Mouse (Mus musculus): ENCODE data around the gene Lta. TPM values are rescaled to one million over a fixed set of nuclear protein-coding genes. Genes with fewer than 3 reads are reported as not detected.

Lta gene
- polyA plus RNA-seq, 1 experiment from 2014 or later = 0.09 TPM

- WGBS = 26% methylated on average over 12 of the region's 12 CpGs
- Histone ChIP-seq H3K9ac (peak overlapping the region; percentile 98), H3K9me3 (replicated peaks) (no peaks in the 10 kb centered on the region), H3K4me2 (peak overlapping the region; percentile 92), H3K27ac (peak overlapping the region; percentile 97), H3K27me3 (no peaks in the 10 kb centered on the region), H3K36me3 (peaks cover 40% of the 10 kb centered on the region), H3K4me1 (replicated peaks) (peaks cover 31% of the 10 kb centered on the region), H3K4me3 (peak overlapping the region; percentile 92)
- no peak for ATAC-seq (replicated peaks; ENCODE audit: insufficient number of reproducible peaks, insufficient read depth, low FRiP score, low read depth)
These were observed 42.4 kb downstream of the Lta start for GRCm38 (mm10) chr17:35162730-35163129.

DNA sequence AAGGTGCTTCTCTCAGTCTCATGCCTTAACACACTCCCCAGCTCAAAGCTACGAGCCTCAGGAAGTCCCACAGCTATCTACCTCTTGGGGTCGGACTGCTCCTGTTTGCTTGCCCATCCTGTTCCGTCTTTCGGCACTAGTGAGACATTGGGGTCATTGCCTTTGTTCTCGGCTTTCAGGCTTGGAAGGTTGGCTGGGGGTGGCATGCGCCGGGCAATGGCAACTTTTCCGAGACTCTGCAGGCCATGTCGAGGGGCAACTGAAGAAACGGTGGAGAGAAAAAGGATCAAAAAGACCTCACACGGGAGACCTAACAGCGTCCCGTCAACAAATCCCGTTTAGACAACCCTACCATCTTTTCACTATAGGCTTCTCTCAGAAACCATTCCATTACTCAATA is 43.0 kb downstream of the Lta start:
- peak overlapping the region; percentile 6 for H3K27ac ChIP-seq
- peak overlapping the region; percentile 92 for H3K4me2 ChIP-seq
- H3K9ac ChIP-seq = peak overlapping the region; percentile 98
- ATAC-seq (replicated peaks; ENCODE audit: insufficient number of reproducible peaks, insufficient read depth, low FRiP score, low read depth) = no peak
- no peaks in the 10 kb centered on the region for H3K9me3 ChIP-seq (replicated peaks)
- H3K27me3 ChIP-seq = no peaks in the 10 kb centered on the region
- H3K4me1 ChIP-seq (replicated peaks) = peaks cover 31% of the 10 kb centered on the region
- H3K4me3 ChIP-seq = peak overlapping the region; percentile 92
- peaks cover 46% of the 10 kb centered on the region for H3K36me3 ChIP-seq
- 61% methylated on average over 14 of the region's 14 CpGs for whole genome bisulfite sequencing

GRCm38 (mm10) chr17:35161421-35161820 is 43.7 kb downstream of the Lta start:
- WGBS = 73% methylated on average over 11 of the region's 11 CpGs
- peaks cover 53% of the 10 kb centered on the region for H3K36me3 ChIP-seq
- H3K4me2 ChIP-seq = no peak overlapping the region
- H3K4me3 ChIP-seq = no peak overlapping the region
- H3K9ac ChIP-seq = no peak overlapping the region
- no peaks in the 10 kb centered on the region for H3K27me3 ChIP-seq
- no peaks in the 10 kb centered on the region for H3K9me3 ChIP-seq (replicated peaks)
- no peak overlapping the region for H3K27ac ChIP-seq
- peaks cover 28% of the 10 kb centered on the region for H3K4me1 ChIP-seq (replicated peaks)
- ATAC-seq (replicated peaks; ENCODE audit: insufficient number of reproducible peaks, insufficient read depth, low FRiP score, low read depth) = no peak

- Histone ChIP-seq H3K4me1 (replicated peaks) (peaks cover 20% of the 10 kb centered on the region), H3K4me3 (no peak overlapping the region), H3K9me3 (replicated peaks) (no peaks in the 10 kb centered on the region), H3K36me3 (peaks cover 71% of the 10 kb centered on the region), H3K4me2 (no peak overlapping the region), H3K27ac (no peak overlapping the region), H3K9ac (no peak overlapping the region), H3K27me3 (no peaks in the 10 kb centered on the region)
- WGBS = 84% methylated on average over 7 of the region's 7 CpGs
- no peak for ATAC-seq (replicated peaks; ENCODE audit: insufficient number of reproducible peaks, insufficient read depth, low FRiP score, low read depth)
These were observed 45.5 kb downstream of the Lta start for GRCm38 (mm10) chr17:35159638-35160037.

- WGBS = 88% methylated on average over 16 of the region's 16 CpGs
- peaks cover 20% of the 10 kb centered on the region for H3K4me1 ChIP-seq (replicated peaks)
- no peak overlapping the region for H3K27ac ChIP-seq
- no peak overlapping the region for H3K9ac ChIP-seq
- H3K9me3 ChIP-seq (replicated peaks) = no peaks in the 10 kb centered on the region
- ATAC-seq (replicated peaks; ENCODE audit: insufficient number of reproducible peaks, insufficient read depth, low FRiP score, low read depth) = no peak
- peaks cover 77% of the 10 kb centered on the region for H3K36me3 ChIP-seq
- H3K4me2 ChIP-seq = no peak overlapping the region
- H3K27me3 ChIP-seq = no peaks in the 10 kb centered on the region
- H3K4me3 ChIP-seq = no peak overlapping the region
These were observed 46.1 kb downstream of the Lta start for GRCm38 (mm10) chr17:35158850-35159593.

GRCm38 (mm10) chr17:35157661-35158175 is 47.4 kb downstream of the Lta start:
- Histone ChIP-seq H3K27me3 (no peaks in the 10 kb centered on the region), H3K4me1 (replicated peaks) (peaks cover 11% of the 10 kb centered on the region), H3K9ac (no peak overlapping the region; the same call in 1 of the 2 replicates), H3K36me3 (peaks cover 90% of the 10 kb centered on the region), H3K4me2 (no peak overlapping the region), H3K27ac (no peak overlapping the region), H3K4me3 (no peak overlapping the region), H3K9me3 (replicated peaks) (no peaks in the 10 kb centered on the region)
- ATAC-seq (replicated peaks; ENCODE audit: insufficient number of reproducible peaks, insufficient read depth, low FRiP score, low read depth) = no peak
- 92% methylated on average over 8 of the region's 8 CpGs for WGBS

DNA sequence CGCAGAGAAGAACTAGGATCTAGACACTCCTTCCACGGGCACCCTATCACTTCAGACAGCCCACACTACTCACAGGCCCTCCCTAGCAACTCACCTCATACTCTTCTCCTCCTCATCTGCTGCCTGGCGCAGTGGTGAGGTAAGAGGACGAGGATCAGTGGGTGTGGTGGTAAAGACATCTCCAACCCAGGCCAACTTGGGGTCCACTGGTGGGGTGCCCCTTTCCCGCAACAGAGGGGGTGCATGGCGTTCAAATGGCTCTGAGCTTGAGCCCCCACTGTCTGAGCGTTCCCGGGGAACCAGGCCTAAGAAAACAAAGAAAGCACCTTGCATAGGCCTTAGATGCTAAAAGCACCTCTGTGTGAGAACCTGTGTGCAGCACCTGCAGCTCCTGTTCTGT is 47.9 kb downstream of the Lta start:
- WGBS = 93% methylated on average over 8 of the region's 8 CpGs
- Histone ChIP-seq H3K9me3 (replicated peaks) (no peaks in the 10 kb centered on the region), H3K9ac (no peak overlapping the region), H3K4me1 (replicated peaks) (peaks cover 7% of the 10 kb centered on the region), H3K4me2 (no peak overlapping the region), H3K27me3 (no peaks in the 10 kb centered on the region), H3K27ac (no peak overlapping the region), H3K36me3 (peaks cover 95% of the 10 kb centered on the region), H3K4me3 (no peak overlapping the region)
- no peak for ATAC-seq (replicated peaks; ENCODE audit: insufficient number of reproducible peaks, insufficient read depth, low FRiP score, low read depth)

GRCm38 (mm10) chr17:35156461-35157200 is 48.5 kb downstream of the Lta start:
- H3K4me2 ChIP-seq = no peak overlapping the region
- no peak overlapping the region for H3K4me3 ChIP-seq
- ATAC-seq (replicated peaks; ENCODE audit: insufficient number of reproducible peaks, insufficient read depth, low FRiP score, low read depth) = no peak
- H3K36me3 ChIP-seq = peaks cover 100% of the 10 kb centered on the region
- WGBS = 85% methylated on average over 33 of the region's 33 CpGs
- H3K27me3 ChIP-seq = no peaks in the 10 kb centered on the region
- no peak overlapping the region for H3K27ac ChIP-seq
- no peaks in the 10 kb centered on the region for H3K9me3 ChIP-seq (replicated peaks)
- no peak overlapping the region for H3K9ac ChIP-seq
- 0 out of 2 replicates have a peak, but pooled peaks cover 2% of the 10 kb centered on the region for H3K4me1 ChIP-seq (replicated peaks)

GRCm38 (mm10) chr17:35155451-35155850 is 49.7 kb downstream of the Lta start:
- H3K27me3 ChIP-seq = no peaks in the 10 kb centered on the region
- no peak overlapping the region for H3K27ac ChIP-seq
- H3K9me3 ChIP-seq (replicated peaks) = no peaks in the 10 kb centered on the region
- no peak overlapping the region for H3K4me2 ChIP-seq
- H3K36me3 ChIP-seq = peaks cover 98% of the 10 kb centered on the region
- ATAC-seq (replicated peaks; ENCODE audit: insufficient number of reproducible peaks, insufficient read depth, low FRiP score, low read depth) = no peak
- no peaks in the 10 kb centered on the region for H3K4me1 ChIP-seq (replicated peaks)
- no peak overlapping the region for H3K9ac ChIP-seq
- no peak overlapping the region for H3K4me3 ChIP-seq
- WGBS = 86% methylated on average over 12 of the region's 12 CpGs

GRCm38 (mm10) chr17:35154616-35155015 is 50.5 kb downstream of the Lta start:
- H3K36me3 ChIP-seq = peaks cover 98% of the 10 kb centered on the region
- ATAC-seq (replicated peaks; ENCODE audit: insufficient number of reproducible peaks, insufficient read depth, low FRiP score, low read depth) = no peak
- H3K4me1 ChIP-seq (replicated peaks) = no peaks in the 10 kb centered on the region
- H3K4me3 ChIP-seq = no peak overlapping the region
- no peak overlapping the region for H3K9ac ChIP-seq
- WGBS = 80% methylated on average over 7 of the region's 7 CpGs
- no peak overlapping the region for H3K4me2 ChIP-seq
- no peaks in the 10 kb centered on the region for H3K9me3 ChIP-seq (replicated peaks)
- no peaks in the 10 kb centered on the region for H3K27me3 ChIP-seq
- no peak overlapping the region for H3K27ac ChIP-seq

- no peaks in the 10 kb centered on the region for H3K4me1 ChIP-seq (replicated peaks)
- H3K9me3 ChIP-seq (replicated peaks) = no peaks in the 10 kb centered on the region
- peaks cover 98% of the 10 kb centered on the region for H3K36me3 ChIP-seq
- no peak overlapping the region for H3K27ac ChIP-seq
- H3K27me3 ChIP-seq = no peaks in the 10 kb centered on the region
- H3K9ac ChIP-seq = no peak overlapping the region
- H3K4me3 ChIP-seq = no peak overlapping the region
- no peak for ATAC-seq (replicated peaks; ENCODE audit: insufficient number of reproducible peaks, insufficient read depth, low FRiP score, low read depth)
- 83% methylated on average over 4 of the region's 4 CpGs for WGBS
- H3K4me2 ChIP-seq = no peak overlapping the region
These were observed 51.2 kb downstream of the Lta start for GRCm38 (mm10) chr17:35153931-35154330.

Data from heart, embryonic 15.5 days (tissue).